Mouse (Mus musculus) CH12.LX (cell line): ENCODE results near the gene H2-Eb1. TPM values are rescaled to one million over a fixed set of nuclear protein-coding genes. Genes with fewer than 3 reads are reported as not detected.
"Not testable (repeated sequence)": the region's sequence is repeated elsewhere in the genome, so short reads cannot be mapped to it uniquely, and the experiment has no call there.

Source experiments
- DNase-seq: peaks from one replicate; pipeline ENCODE4 v3.0.0-alpha.2; 2013; ENCODE audit errors: extremely low read depth
- H3K27ac ChIP-seq: 2 replicates; pipeline ENCODE4 v1.5.1; 2012; ENCODE audit warnings: low read depth, mild to moderate bottlenecking, control low read depth, moderate library complexity; ENCODE audit not compliant: insufficient read depth
- H3K27me3 ChIP-seq: replicated peaks from 2 replicates; pipeline ENCODE3; 2012; ENCODE audit warnings: inconsistent platforms
- H3K36me3 ChIP-seq, 2 experiments: replicated peaks in 1 of 2; 2 replicates each; pipeline versions ENCODE3 to v1.6.1; 2012; ENCODE audit warnings: inconsistent platforms in 1 of 2, low read length in 1 of 2, mild to moderate bottlenecking in 1 of 2, mixed read lengths in 1 of 2, moderate library complexity in 1 of 2; ENCODE audit not compliant: control insufficient read depth in 1 of 2, insufficient read depth in 1 of 2
- H3K4me1 ChIP-seq, 2 experiments: 2 replicates each; pipeline ENCODE4 v1.6.1; 2012; ENCODE audit warnings: inconsistent platforms in 1 of 2, moderate library complexity in 1 of 2; ENCODE audit not compliant: insufficient read depth in 2 of 2, control insufficient read depth in 1 of 2
- H3K4me2 ChIP-seq: 2 replicates; pipeline ENCODE4 v1.6.1; 2012; ENCODE audit warnings: low read depth, mild to moderate bottlenecking, control low read depth; ENCODE audit not compliant: poor library complexity, insufficient read depth, severe bottlenecking
- H3K4me3 ChIP-seq, 3 experiments: fragments of 150-350 bp in 1 of 3; sonication (generic) in 1 of 3; replicated peaks in 1 of 3; 2 replicates each; pipeline versions ENCODE3 to v1.5.1; 2011 to 2012; ENCODE audit warnings: low read depth in 2 of 3, low read length in 2 of 3, mild to moderate bottlenecking in 2 of 3, moderate library complexity in 2 of 3, control low read depth in 1 of 3, improper control_type of control experiment in 1 of 3, inconsistent platforms in 1 of 3, mixed read lengths in 1 of 3; ENCODE audit not compliant: poor library complexity in 1 of 3
- H3K79me2 ChIP-seq: replicated peaks from 2 replicates; pipeline ENCODE4 v1.6.1; 2012; ENCODE audit warnings: mild to moderate bottlenecking, moderate library complexity; ENCODE audit not compliant: control insufficient read depth, poor library complexity, insufficient read depth, severe bottlenecking; ENCODE audit errors: extremely low read depth
- H3K9ac ChIP-seq: 2 replicates; pipeline ENCODE4 v1.6.1; 2012; ENCODE audit warnings: low read depth, mild to moderate bottlenecking, control low read depth, moderate library complexity; ENCODE audit not compliant: insufficient read depth
- H3K9me3 ChIP-seq: replicated peaks from 2 replicates; pipeline ENCODE3; 2012; ENCODE audit warnings: low read length, inconsistent platforms, mixed read lengths
- CHD2 ChIP-seq: IDR thresholded peaks from 2 replicates; pipeline ENCODE4 v1.6.1; 2011; ENCODE audit warnings: low read length, improper control_type of control experiment
- CTCF ChIP-seq, 2 experiments: IDR thresholded peaks in 1 of 2; conservative IDR thresholded peaks in 1 of 2; 2 replicates each; pipeline ENCODE4 v1.5.1; 2011 to 2012; ENCODE audit warnings: low read depth in 2 of 2, low read length in 2 of 2, improper control_type of control experiment in 1 of 2, inconsistent platforms in 1 of 2, mild to moderate bottlenecking in 1 of 2, moderate library complexity in 1 of 2
- E2F4 ChIP-seq: IDR thresholded peaks from 2 replicates; pipeline ENCODE4 v1.6.1; 2011; ENCODE audit warnings: low read depth, low read length, improper control_type of control experiment; ENCODE audit not compliant: insufficient replicate concordance
- HCFC1 ChIP-seq: IDR thresholded peaks from 2 replicates; pipeline ENCODE4 v1.6.1; 2012; ENCODE audit warnings: low read depth, mild to moderate bottlenecking, inconsistent platforms, low read length, improper control_type of control experiment
- IRF4 ChIP-seq: IDR thresholded peaks from 2 replicates; pipeline ENCODE4 v1.6.1; 2014; ENCODE audit warnings: low read depth, mild to moderate bottlenecking, inconsistent platforms, low read length, improper control_type of control experiment
- JUN ChIP-seq: IDR thresholded peaks from 2 replicates; pipeline ENCODE4 v1.6.1; 2011; ENCODE audit warnings: low read depth, mild to moderate bottlenecking, low read length, improper control_type of control experiment, moderate library complexity; ENCODE audit not compliant: insufficient read depth
- MAFK ChIP-seq: IDR thresholded peaks from 2 replicates; pipeline ENCODE4 v1.6.1; 2011; ENCODE audit warnings: low read length, improper control_type of control experiment; ENCODE audit not compliant: insufficient replicate concordance
- MAX ChIP-seq: IDR thresholded peaks from 2 replicates; pipeline ENCODE4 v1.6.1; 2011; ENCODE audit warnings: low read length, improper control_type of control experiment
- MAZ ChIP-seq: IDR thresholded peaks from 2 replicates; pipeline ENCODE4 v1.6.1; 2012; ENCODE audit warnings: low read depth, mild to moderate bottlenecking, inconsistent platforms, low read length, improper control_type of control experiment, moderate library complexity
- NRF1 ChIP-seq: IDR thresholded peaks from 2 replicates; pipeline ENCODE4 v1.6.1; 2014; ENCODE audit warnings: low read depth, mild to moderate bottlenecking, inconsistent platforms, low read length, improper control_type of control experiment, moderate library complexity
- POLR2A ChIP-seq: IDR thresholded peaks from 2 replicates; pipeline ENCODE4 v1.6.1; 2011; ENCODE audit warnings: low read depth, mild to moderate bottlenecking, improper control_type of control experiment, low read length
- POLR2AphosphoS2 ChIP-seq: IDR thresholded peaks from 2 replicates; pipeline ENCODE4 v1.6.1; 2011; ENCODE audit warnings: low read depth, low read length, improper control_type of control experiment
- RCOR1 ChIP-seq: conservative IDR thresholded peaks from 2 replicates; pipeline ENCODE4 v1.6.1; 2012; ENCODE audit warnings: low read depth, mild to moderate bottlenecking, inconsistent platforms, low read length, improper control_type of control experiment
- SIN3A ChIP-seq: IDR thresholded peaks from 2 replicates; pipeline ENCODE4 v1.6.1; 2012; ENCODE audit warnings: low read length, improper control_type of control experiment, inconsistent platforms
- SMC3 ChIP-seq: IDR thresholded peaks from 2 replicates; pipeline ENCODE4 v1.6.1; 2011; ENCODE audit warnings: low read depth, low read length, improper control_type of control experiment
- TBP ChIP-seq: conservative IDR thresholded peaks from 2 replicates; pipeline ENCODE4 v1.6.1; 2011; ENCODE audit warnings: low read depth, low read length, improper control_type of control experiment
- TCF12 ChIP-seq: IDR thresholded peaks from 2 replicates; pipeline ENCODE4 v1.6.1; 2014; ENCODE audit warnings: low read depth, mild to moderate bottlenecking, inconsistent platforms, low read length, improper control_type of control experiment
- UBTF ChIP-seq: IDR thresholded peaks from 2 replicates; pipeline ENCODE4 v1.6.1; 2012; ENCODE audit warnings: low read depth, mild to moderate bottlenecking, inconsistent platforms, low read length, improper control_type of control experiment, moderate library complexity
- ZNF384 ChIP-seq: IDR thresholded peaks from 2 replicates; pipeline ENCODE4 v1.6.1; 2012; ENCODE audit warnings: low read depth, low read length, improper control_type of control experiment, inconsistent platforms
- dilution Hi-C: fragments of 300-500 bp; cut with MboI; formaldehyde crosslinking; loops from 2 replicates; pipeline ENCODE4 v1.14.3; 2020; ENCODE audit warnings: low sequenced_read_pairs; ENCODE audit not compliant: extremely low pct_unique_long_range_greater_than_20kb, extremely low pct_ligation_motif_present
- in situ Hi-C: fragments of 300-500 bp; cut with MboI; formaldehyde crosslinking; loops from 3 replicates; pipeline ENCODE4 v1.14.3; 2019; ENCODE audit warnings: low sequenced_read_pairs, low pct_ligation_motif_present, low pct_unique_long_range_greater_than_20kb, mixed read lengths
- polyA plus RNA-seq: library from polyadenylated mRNA; unstranded; fragments of >175 nt; gene quantifications from 2 replicates; pipeline ENCODE4 v1.2.1, GENCODE M21; 2012; ENCODE audit warnings: low read depth; ENCODE audit not compliant: insufficient read length
- total RNA-seq, 2 experiments: library from RNA; depleted of rRNA; stranded (reverse); fragments of 300-350 nt in 1 of 2; fragments of >200 nt in 1 of 2; gene quantifications; 2 replicates each; pipeline ENCODE4 v1.2.3; 2012 to 2014

H2-Eb1 gene
- total and polyA plus RNA-seq, 3 experiments, result 511 to 898 (median 629) TPM

- H3K36me3 ChIP-seq, result peaks cover 38 to 60% of the 10 kb centered on the region in 2 experiments
- peaks cover 10 to 57% of the 10 kb centered on the region in 2 experiments for H3K4me1 ChIP-seq
- H3K9ac ChIP-seq, result no peak overlapping the region
- H3K79me2 ChIP-seq, result peaks cover 20% of the 10 kb centered on the region
- TF ChIP-seq POLR2AphosphoS2, result no peak
- no peak for TF ChIP-seq IRF4
- TF ChIP-seq NRF1, result peak; percentile 55
- dilution Hi-C loops (no loop called here), in situ Hi-C loops (no loop called here)
- H3K27ac ChIP-seq, result no peak overlapping the region
- peak overlapping the region in 1 of 3 experiments; percentile 28 for H3K4me3 ChIP-seq
- no peaks in the 10 kb centered on the region for H3K27me3 ChIP-seq
- H3K4me2 ChIP-seq, result no peak overlapping the region
- peaks cover 11% of the 10 kb centered on the region for H3K9me3 ChIP-seq
- no peak for DNase-seq
These were observed 4.2 kb downstream of the H2-Eb1 start for GRCm38 (mm10) chr17:34309683-34310385.

- Histone ChIP-seq H3K36me3 (peaks cover 44 to 66% of the 10 kb centered on the region in 2 experiments), H3K9me3 (peaks cover 11% of the 10 kb centered on the region), H3K79me2 (peaks cover 20% of the 10 kb centered on the region), H3K4me1 (peaks cover 10 to 58% of the 10 kb centered on the region in 2 experiments)
- in situ Hi-C loops, H3K9ac ChIP-seq, H3K4me2 ChIP-seq, H3K4me3 ChIP-seq, DNase-seq, dilution Hi-C loops, H3K27me3 ChIP-seq, H3K27ac ChIP-seq: not testable (repeated sequence)
These were observed 4.9 kb downstream of the H2-Eb1 start for GRCm38 (mm10) chr17:34310526-34310925.

- H3K4me2 ChIP-seq, result no peak overlapping the region
- no peaks in the 10 kb centered on the region for H3K27me3 ChIP-seq
- peaks cover 13% of the 10 kb centered on the region for H3K79me2 ChIP-seq
- no peak overlapping the region for H3K4me3 ChIP-seq
- TF ChIP-seq ZNF384 (no peak), CTCF (conservative IDR thresholded peaks at IDR 0.05 in 1 of 2, IDR thresholded peaks at IDR 0.05 in 1 of 2; ENCODE audit: low read depth in 2 of 2, low read length in 2 of 2) (no peak), HCFC1 (no peak), UBTF (no peak), POLR2A (no peak), JUN (no peak), E2F4 (no peak), RCOR1 (no peak), SMC3 (no peak), MAFK (no peak), IRF4 (no peak), TBP (no peak), CHD2 (no peak), MAX (no peak), SIN3A (no peak), NRF1 (no peak), TCF12 (no peak), MAZ (no peak)
- dilution Hi-C loops, result no loop called here
- H3K36me3 ChIP-seq, result peaks cover 51 to 81% of the 10 kb centered on the region in 2 experiments
- no peak overlapping the region for H3K9ac ChIP-seq
- peaks cover 10 to 58% of the 10 kb centered on the region in 2 experiments for H3K4me1 ChIP-seq
- in situ Hi-C loops, result no loop called here
- no peak for DNase-seq
- peaks cover 11% of the 10 kb centered on the region for H3K9me3 ChIP-seq
- H3K27ac ChIP-seq, result peak overlapping the region; percentile 40
These were observed 6.5 kb downstream of the H2-Eb1 start for GRCm38 (mm10) chr17:34312185-34312584.
